Mouse (Mus musculus) lung, embryonic 16.5 days (tissue): ENCODE measurements around the gene Cdh23. TPM values are rescaled to one million over a fixed set of nuclear protein-coding genes. Genes with fewer than 3 reads are reported as not detected.
"Not testable (repeated sequence)": the region's sequence is repeated elsewhere in the genome, so short reads cannot be mapped to it uniquely, and the experiment has no call there.

Experiments
- ATAC-seq: fragments of 200-750 bp; cut with Nextera tagmentation; 2 replicates; pipeline ENCODE4 v1.8.0; 2017; ENCODE audit warnings: low read depth, mild to moderate bottlenecking, moderate library complexity
- H3K27ac ChIP-seq: fragments of 300-500 bp; sonication (generic); 2 replicates; pipeline ENCODE4 v1.5.1; 2014; ENCODE audit warnings: mild to moderate bottlenecking, control low read depth, low read length
- H3K27me3 ChIP-seq: fragments of 300-500 bp; sonication (generic); 2 replicates; pipeline ENCODE4 v1.6.1; 2014; ENCODE audit warnings: low read depth, low read length, mixed read lengths; ENCODE audit not compliant: control insufficient read depth, insufficient read depth
- H3K36me3 ChIP-seq: fragments of 300-500 bp; sonication (generic); 2 replicates; pipeline ENCODE4 v1.6.1; 2014; ENCODE audit warnings: low read length; ENCODE audit not compliant: control insufficient read depth, insufficient read depth
- H3K4me1 ChIP-seq: fragments of 300-500 bp; sonication (generic); replicated peaks from 2 replicates; pipeline ENCODE4 v1.6.1; 2014; ENCODE audit warnings: low read length, mixed read lengths; ENCODE audit not compliant: control insufficient read depth, insufficient read depth
- H3K4me2 ChIP-seq: fragments of 300-500 bp; sonication (generic); 2 replicates; pipeline ENCODE4 v1.6.1; 2014; ENCODE audit warnings: low read depth, low read length, control low read depth
- H3K4me3 ChIP-seq: fragments of 300-500 bp; sonication (generic); 2 replicates; pipeline ENCODE4 v1.5.1; 2014; ENCODE audit warnings: mild to moderate bottlenecking, low read length, control low read depth
- H3K9ac ChIP-seq: fragments of 300-500 bp; sonication (generic); 2 replicates; pipeline ENCODE4 v1.6.1; 2014; ENCODE audit warnings: low read length, control low read depth
- H3K9me3 ChIP-seq: fragments of 300-500 bp; sonication (generic); 2 replicates; pipeline ENCODE4 v1.6.1; 2016; ENCODE audit warnings: low read length; ENCODE audit not compliant: control insufficient read depth
- WGBS: fragments of 180-500 bp; shearing (Covaris S2); extraction: QIAGEN DNeasy Blood & Tissue Kit; methylation state at CpG from one replicate; pipeline ENCODE4 v1.1.7; 2014; 5-methylcytosine and 5-hydroxymethylcytosine counted together
- polyA plus RNA-seq: library from polyadenylated mRNA; unstranded; fragments of >200 nt; fragmentation: Nextera tagmentation; extraction: Ambion mirVana; gene quantifications from 2 replicates; pipeline ENCODE4 v1.2.1, GENCODE M21; 2015

Gene Cdh23
- polyA plus RNA-seq, 1 experiment from 2014 or later: 0.34 TPM

- Histone ChIP-seq H3K4me2 (no peak overlapping the region), H3K4me1 (no peaks in the 10 kb centered on the region), H3K36me3 (peaks cover 6% of the 10 kb centered on the region), H3K9me3 (no peaks in the 10 kb centered on the region), H3K9ac (no peak overlapping the region), H3K27me3 (no peaks in the 10 kb centered on the region), H3K4me3 (no peak overlapping the region), H3K27ac (no peak overlapping the region)
- ATAC-seq: no peak
- 78% methylated on average over 5 of the region's 5 CpGs for WGBS
These were observed 24.2 kb upstream of the Cdh23 start for GRCm38 (mm10) chr10:60720461-60720860.

GRCm38 (mm10) chr10:60718491-60718890 lies 22.2 kb upstream of the Cdh23 start:
- H3K9me3 ChIP-seq: no peaks in the 10 kb centered on the region; the same call in 1 of the 2 replicates
- H3K27me3 ChIP-seq: no peaks in the 10 kb centered on the region
- H3K4me3 ChIP-seq: no peak overlapping the region
- ATAC-seq: no peak
- no peak overlapping the region for H3K4me2 ChIP-seq
- H3K27ac ChIP-seq: no peak overlapping the region
- WGBS: 70% methylated on average over 2 of the region's 2 CpGs
- peaks cover 18% of the 10 kb centered on the region for H3K36me3 ChIP-seq
- no peak overlapping the region for H3K9ac ChIP-seq
- H3K4me1 ChIP-seq: no peaks in the 10 kb centered on the region

- no peaks in the 10 kb centered on the region for H3K4me1 ChIP-seq
- H3K27me3 ChIP-seq: no peaks in the 10 kb centered on the region
- H3K9me3 ChIP-seq: no peaks in the 10 kb centered on the region; the same call in none of the 2 replicates
- WGBS: 78% methylated on average over 3 of the region's 3 CpGs
- H3K4me2 ChIP-seq: no peak overlapping the region
- H3K27ac ChIP-seq: no peak overlapping the region
- peaks cover 18% of the 10 kb centered on the region for H3K36me3 ChIP-seq
- no peak overlapping the region for H3K4me3 ChIP-seq
- no peak overlapping the region for H3K9ac ChIP-seq
- ATAC-seq: no peak
These were observed 20.2 kb upstream of the Cdh23 start for GRCm38 (mm10) chr10:60716449-60716848.

- H3K9me3 ChIP-seq, H3K27me3 ChIP-seq, H3K4me3 ChIP-seq, H3K27ac ChIP-seq, ATAC-seq, H3K4me1 ChIP-seq, H3K4me2 ChIP-seq, H3K9ac ChIP-seq: not testable (repeated sequence)
- peaks cover 18% of the 10 kb centered on the region for H3K36me3 ChIP-seq
- WGBS: 34% methylated on average over 7 of the region's 8 CpGs
These were observed 16.0 kb upstream of the Cdh23 start for GRCm38 (mm10) chr10:60712299-60712698.

- H3K27ac ChIP-seq: no peak overlapping the region
- no peak for ATAC-seq
- 74% methylated on average over 5 of the region's 5 CpGs for WGBS
- H3K4me3 ChIP-seq: no peak overlapping the region
- no peak overlapping the region for H3K4me2 ChIP-seq
- H3K4me1 ChIP-seq: no peaks in the 10 kb centered on the region
- H3K36me3 ChIP-seq: peaks cover 1% of the 10 kb centered on the region
- no peaks in the 10 kb centered on the region; the same call in 1 of the 2 replicates for H3K9me3 ChIP-seq
- H3K9ac ChIP-seq: no peak overlapping the region
- no peaks in the 10 kb centered on the region for H3K27me3 ChIP-seq
These were observed 12.5 kb upstream of the Cdh23 start for GRCm38 (mm10) chr10:60708837-60709236.

- WGBS: 74% methylated on average over 4 of the region's 4 CpGs
- H3K4me3 ChIP-seq: no peak overlapping the region
- no peak for ATAC-seq
- no peaks in the 10 kb centered on the region for H3K4me1 ChIP-seq
- no peak overlapping the region for H3K27ac ChIP-seq
- H3K36me3 ChIP-seq: no peaks in the 10 kb centered on the region
- no peak overlapping the region for H3K4me2 ChIP-seq
- H3K9ac ChIP-seq: no peak overlapping the region
- no peaks in the 10 kb centered on the region for H3K27me3 ChIP-seq
- no peaks in the 10 kb centered on the region for H3K9me3 ChIP-seq
These were observed 10.0 kb upstream of the Cdh23 start for GRCm38 (mm10) chr10:60706268-60706667.

GRCm38 (mm10) chr10:60705134-60705533 lies 8.8 kb upstream of the Cdh23 start:
- Histone ChIP-seq H3K9ac (no peak overlapping the region), H3K27ac (no peak overlapping the region), H3K9me3 (no peaks in the 10 kb centered on the region), H3K36me3 (no peaks in the 10 kb centered on the region), H3K4me2 (no peak overlapping the region), H3K27me3 (no peaks in the 10 kb centered on the region), H3K4me3 (no peak overlapping the region), H3K4me1 (no peaks in the 10 kb centered on the region)
- no peak for ATAC-seq
- WGBS: 55% methylated on average over 2 of the region's 2 CpGs

- Histone ChIP-seq H3K27me3 (no peaks in the 10 kb centered on the region), H3K4me3 (no peak overlapping the region), H3K27ac (no peak overlapping the region), H3K36me3 (no peaks in the 10 kb centered on the region), H3K9me3 (no peaks in the 10 kb centered on the region), H3K4me2 (no peak overlapping the region), H3K4me1 (no peaks in the 10 kb centered on the region), H3K9ac (no peak overlapping the region)
- WGBS: 70% methylated on average over 6 of the region's 6 CpGs
- no peak for ATAC-seq
These were observed 1.5 kb upstream of the Cdh23 start for GRCm38 (mm10) chr10:60697775-60698174.

GRCm38 (mm10) chr10:60696975-60697374 lies 685 bp upstream of the Cdh23 start:
- no peaks in the 10 kb centered on the region for H3K4me1 ChIP-seq
- H3K9me3 ChIP-seq: no peaks in the 10 kb centered on the region
- H3K36me3 ChIP-seq: no peaks in the 10 kb centered on the region
- H3K4me2 ChIP-seq: no peak overlapping the region
- H3K27me3 ChIP-seq: no peaks in the 10 kb centered on the region
- no peak overlapping the region for H3K27ac ChIP-seq
- WGBS: 11% methylated on average over 5 of the region's 5 CpGs
- H3K4me3 ChIP-seq: no peak overlapping the region
- ATAC-seq: peak; percentile 62; the same call in 1 of the 2 replicates
- no peak overlapping the region for H3K9ac ChIP-seq
